Mouse (Mus musculus): ENCODE data around the gene Olfr124. TPM values are rescaled to one million over a fixed set of nuclear protein-coding genes. Genes with fewer than 3 reads are reported as not detected.

Olfr124 gene
- polyA plus RNA-seq (2015; fragmentation: Nextera tagmentation; extraction: Ambion mirVana): not detected in 2 replicates

GRCm38 (mm10) chr17:37799588-37799987, at the start of gene Olfr124:
TSS of gene Olfr124 (plus strand) at chr17:37799888.

GRCm38 (mm10) chr17:37768307-37768706, 31.4 kb upstream of the Olfr124 start, which contains the start of gene Olfr122:
TSS of gene Olfr122 (plus strand) at chr17:37768607.

GRCm38 (mm10) chr17:37793229-37793628, 6.5 kb upstream of the Olfr124 start, which contains the start of gene Olfr123:
TSS of gene Olfr123 (plus strand) at chr17:37793529.

GRCm38 (mm10) chr17:37832649-37833048, 33.0 kb downstream of the Olfr124 start, which contains the start of gene Olfr125:
TSS of gene Olfr125 (plus strand) at chr17:37832949.

GRCm38 (mm10) chr17:37847183-37847582, 47.5 kb downstream of the Olfr124 start, which contains the start of gene Olfr126:
TSS of gene Olfr126 (plus strand) at chr17:37847483.

Other genes with a start within 250 kb of the Olfr124 start
- not detected in 2 replicates for gene Olfr112, start 230.4 kb upstream of the Olfr124 start, polyA plus RNA-seq (2015; fragmentation: Nextera tagmentation; extraction: Ambion mirVana)
- not detected in 2 replicates for gene Olfr113, start 222.2 kb upstream of the Olfr124 start, polyA plus RNA-seq (2015; fragmentation: Nextera tagmentation; extraction: Ambion mirVana)
- not detected in 2 replicates for gene Olfr114, start 207.1 kb upstream of the Olfr124 start, polyA plus RNA-seq (2015; fragmentation: Nextera tagmentation; extraction: Ambion mirVana)
- not detected in 2 replicates for gene Olfr115, start 172.8 kb upstream of the Olfr124 start, polyA plus RNA-seq (2015; fragmentation: Nextera tagmentation; extraction: Ambion mirVana)
- not detected in 2 replicates for gene Olfr116, start 172.7 kb upstream of the Olfr124 start, polyA plus RNA-seq (2015; fragmentation: Nextera tagmentation; extraction: Ambion mirVana)
- not detected in 2 replicates for gene Olfr117, start 136.1 kb upstream of the Olfr124 start, polyA plus RNA-seq (2015; fragmentation: Nextera tagmentation; extraction: Ambion mirVana)
- gene Olfr118, start 132.9 kb upstream of the Olfr124 start, polyA plus RNA-seq (2015; fragmentation: Nextera tagmentation; extraction: Ambion mirVana): not detected in 2 replicates
- gene Olfr119, start 103.3 kb upstream of the Olfr124 start, polyA plus RNA-seq (2015; fragmentation: Nextera tagmentation; extraction: Ambion mirVana): not detected in 2 replicates
- not detected in 2 replicates for gene Olfr120, start 78.1 kb upstream of the Olfr124 start, polyA plus RNA-seq (2015; fragmentation: Nextera tagmentation; extraction: Ambion mirVana)
- gene Olfr121, start 51.0 kb upstream of the Olfr124 start, polyA plus RNA-seq (2015; fragmentation: Nextera tagmentation; extraction: Ambion mirVana): not detected in 2 replicates
- gene Olfr122, start 31.3 kb upstream of the Olfr124 start, polyA plus RNA-seq (2015; fragmentation: Nextera tagmentation; extraction: Ambion mirVana): not detected in 2 replicates
- gene Olfr123, start 6.4 kb upstream of the Olfr124 start, polyA plus RNA-seq (2015; fragmentation: Nextera tagmentation; extraction: Ambion mirVana): not detected in 2 replicates
- not detected in 2 replicates for gene Olfr125, start 33.1 kb downstream of the Olfr124 start, polyA plus RNA-seq (2015; fragmentation: Nextera tagmentation; extraction: Ambion mirVana)
- gene Olfr126, start 47.6 kb downstream of the Olfr124 start, polyA plus RNA-seq (2015; fragmentation: Nextera tagmentation; extraction: Ambion mirVana): not detected in 2 replicates
- not detected in 2 replicates for gene Olfr127, start 100.5 kb downstream of the Olfr124 start, polyA plus RNA-seq (2015; fragmentation: Nextera tagmentation; extraction: Ambion mirVana)
- not detected in 2 replicates for gene Olfr128, start 120.7 kb downstream of the Olfr124 start, polyA plus RNA-seq (2015; fragmentation: Nextera tagmentation; extraction: Ambion mirVana)
- gene Olfr761, start 153.2 kb downstream of the Olfr124 start, polyA plus RNA-seq (2015; fragmentation: Nextera tagmentation; extraction: Ambion mirVana): not detected in 2 replicates